Mouse (Mus musculus): Measurements from ENCODE around the gene Rfx1. TPM values are rescaled to one million over a fixed set of nuclear protein-coding genes. Genes with fewer than 3 reads are reported as not detected.
A peak's percentile ranks its signal among the peaks of the same experiment; 100 is the strongest.

Rfx1 gene
- polyA plus RNA-seq, 1 experiment from 2014 or later: 8.8 TPM

DNA sequence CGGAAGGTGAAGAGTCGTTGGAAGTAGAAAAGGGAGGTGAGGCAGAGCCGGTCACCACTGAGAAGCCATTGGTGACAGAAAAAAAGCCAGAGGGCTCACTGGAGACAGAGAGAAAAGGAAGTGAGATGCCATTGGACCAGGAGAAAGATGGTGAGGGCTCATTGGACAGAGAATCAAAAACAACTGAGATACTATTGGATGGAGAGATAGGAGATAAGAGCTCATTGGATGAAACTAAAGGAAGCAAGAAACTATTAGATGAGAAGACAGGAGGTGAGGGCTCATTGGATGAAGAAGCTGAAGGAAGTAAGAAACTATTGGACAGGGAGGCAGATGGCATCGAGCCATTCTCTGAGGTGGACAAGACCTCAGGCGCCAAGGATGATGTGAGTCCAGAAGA, 37.4 kb upstream of the Rfx1 start:
- Histone ChIP-seq H3K36me3 (ENCODE audit: control insufficient read depth, insufficient read depth, low read length) (no peaks in the 10 kb centered on the region), H3K9ac (ENCODE audit: low read length) (no peak overlapping the region), H3K27me3 (ENCODE audit: control insufficient read depth, insufficient read depth, low read depth, low read length) (peaks cover 15% of the 10 kb centered on the region), H3K9me3 (ENCODE audit: control insufficient read depth, low read length) (no peaks in the 10 kb centered on the region), H3K27ac (ENCODE audit: low read length) (no peak overlapping the region), H3K4me3 (ENCODE audit: low read length) (no peak overlapping the region), H3K4me1 (replicated peaks; ENCODE audit: control insufficient read depth, insufficient read depth, low read length) (peaks cover 5% of the 10 kb centered on the region), H3K4me2 (ENCODE audit: low read depth, low read length) (no peak overlapping the region)
- ATAC-seq (ENCODE audit: low read depth): no peak
- WGBS: 83% methylated on average over 5 of the region's 5 CpGs

DNA sequence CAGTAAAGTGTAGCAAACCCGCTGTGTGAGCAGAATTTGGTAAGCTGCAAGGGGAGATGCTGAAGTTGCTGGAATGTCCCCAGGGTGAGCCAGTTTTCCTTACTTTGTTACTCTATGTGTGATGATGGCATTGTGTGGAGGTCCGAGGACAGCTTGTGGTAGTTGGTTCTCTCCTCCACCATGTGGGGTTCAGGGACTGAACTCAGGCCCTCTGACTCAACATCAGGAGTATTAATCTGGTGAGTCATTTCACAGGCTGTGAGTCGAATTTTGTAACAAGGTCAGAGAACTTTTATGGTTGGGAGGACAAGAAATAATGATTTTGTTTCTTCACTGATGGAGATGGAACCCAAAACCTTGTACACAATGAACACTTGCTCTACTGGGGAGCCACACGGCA, 33.9 kb upstream of the Rfx1 start:
- Histone ChIP-seq H3K4me1 (replicated peaks; ENCODE audit: control insufficient read depth, insufficient read depth, low read length) (no peaks in the 10 kb centered on the region), H3K4me2 (ENCODE audit: low read depth, low read length) (no peak overlapping the region), H3K27ac (ENCODE audit: low read length) (no peak overlapping the region), H3K4me3 (ENCODE audit: low read length) (no peak overlapping the region), H3K27me3 (ENCODE audit: control insufficient read depth, insufficient read depth, low read depth, low read length) (no peaks in the 10 kb centered on the region), H3K9ac (ENCODE audit: low read length) (no peak overlapping the region), H3K9me3 (ENCODE audit: control insufficient read depth, low read length) (no peaks in the 10 kb centered on the region), H3K36me3 (ENCODE audit: control insufficient read depth, insufficient read depth, low read length) (no peaks in the 10 kb centered on the region)
- WGBS: 78% methylated on average over 4 of the region's 4 CpGs
- no peak for ATAC-seq (ENCODE audit: low read depth)

DNA sequence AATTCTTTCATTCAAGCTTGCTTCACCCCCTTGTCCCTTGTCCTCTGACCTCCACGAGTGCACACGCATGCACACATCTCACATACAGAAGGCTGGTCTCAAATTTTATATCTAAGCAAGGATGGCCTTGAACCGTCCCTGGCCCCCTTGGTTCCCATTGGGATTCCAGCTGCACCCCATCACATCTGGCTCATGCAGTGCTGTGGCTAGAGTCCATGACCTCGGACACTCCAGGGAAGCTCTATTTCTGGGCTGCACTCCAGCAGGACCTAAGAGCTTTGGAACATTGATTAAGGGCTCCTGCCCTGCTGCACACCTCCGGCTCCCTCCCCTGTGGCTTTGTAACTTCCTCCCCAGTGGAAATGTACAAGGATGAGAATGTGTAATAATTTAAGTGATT, 28.6 kb upstream of the Rfx1 start:
- no peaks in the 10 kb centered on the region for H3K36me3 ChIP-seq (ENCODE audit: control insufficient read depth, insufficient read depth, low read length)
- no peak overlapping the region for H3K4me3 ChIP-seq (ENCODE audit: low read length)
- 66% methylated on average over 5 of the region's 5 CpGs for WGBS
- H3K9me3 ChIP-seq (ENCODE audit: control insufficient read depth, low read length): no peaks in the 10 kb centered on the region
- no peak for ATAC-seq (ENCODE audit: low read depth)
- H3K4me2 ChIP-seq (ENCODE audit: low read depth, low read length): no peak overlapping the region
- H3K27ac ChIP-seq (ENCODE audit: low read length): no peak overlapping the region
- H3K27me3 ChIP-seq (ENCODE audit: control insufficient read depth, insufficient read depth, low read depth, low read length): peaks cover 11% of the 10 kb centered on the region
- H3K9ac ChIP-seq (ENCODE audit: low read length): no peak overlapping the region
- H3K4me1 ChIP-seq (replicated peaks; ENCODE audit: control insufficient read depth, insufficient read depth, low read length): peaks cover 6% of the 10 kb centered on the region

DNA sequence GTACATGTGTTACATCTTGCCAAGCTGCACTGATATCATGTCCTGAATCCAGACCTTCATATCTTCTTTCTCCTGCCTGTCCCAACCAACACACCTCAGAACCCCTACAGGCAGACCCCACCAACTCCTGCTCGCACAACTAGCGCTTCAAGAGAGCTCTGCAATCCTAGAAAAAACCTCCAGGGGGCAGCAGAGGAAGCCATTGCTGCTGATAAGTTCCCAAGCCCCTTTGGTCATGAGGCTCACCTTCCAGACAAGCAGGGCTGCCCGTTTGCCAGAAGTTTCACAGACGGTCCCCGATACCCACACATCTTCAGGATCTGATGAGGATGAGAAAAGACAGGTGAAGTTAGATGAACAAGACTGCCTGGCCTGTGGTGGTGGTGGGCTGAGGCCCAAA, 27.6 kb upstream of the Rfx1 start:
- H3K9me3 ChIP-seq (ENCODE audit: control insufficient read depth, low read length): no peaks in the 10 kb centered on the region

DNA sequence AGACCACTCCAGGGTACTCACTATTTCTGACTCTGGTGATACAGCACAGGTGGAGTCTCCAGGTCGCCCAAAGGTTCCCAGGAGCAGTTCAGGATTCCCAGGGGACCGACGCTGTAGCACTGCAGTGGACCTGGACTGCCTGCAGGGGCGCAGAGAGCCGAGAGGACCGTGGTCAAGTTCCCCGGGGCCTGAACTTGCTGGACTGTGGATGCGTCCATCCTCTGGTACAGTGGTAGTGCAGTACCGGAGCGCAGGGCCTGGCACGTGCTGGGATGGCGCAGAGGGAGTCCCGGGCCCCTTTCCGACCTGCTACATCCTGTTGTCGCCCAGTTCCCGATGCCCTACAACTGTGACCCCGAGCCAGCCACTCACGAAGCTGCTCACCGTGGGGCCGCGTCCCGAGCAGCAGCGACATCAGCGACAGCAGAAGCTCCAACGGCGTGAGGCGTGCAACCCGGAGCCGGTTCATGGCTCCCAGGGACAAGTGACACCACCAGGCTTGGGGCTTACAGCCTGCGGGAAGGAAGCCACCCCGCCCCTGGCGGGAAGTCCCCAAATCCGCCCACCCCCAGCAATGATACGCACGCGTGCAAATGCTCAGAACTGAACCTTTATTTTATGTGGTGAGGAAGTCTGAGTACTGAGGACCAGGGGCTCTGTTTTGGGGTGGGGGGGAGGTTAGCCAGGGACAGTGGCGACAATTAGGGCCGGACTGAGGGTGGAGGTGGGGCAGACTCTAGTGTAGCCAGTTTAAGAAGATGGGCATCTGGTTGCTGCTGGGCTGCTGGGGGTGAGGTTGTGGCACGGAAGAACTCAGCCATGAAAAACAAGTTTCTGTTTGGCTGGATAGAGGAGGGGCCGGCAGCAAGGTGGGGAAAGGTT, 24.3 kb upstream of the Rfx1 start, which contains the start of gene Il27ra:
Il27ra (minus strand) TSS at position 524 of the 882 bp plus-strand sequence.
- H3K27me3 ChIP-seq (ENCODE audit: control insufficient read depth, insufficient read depth, low read depth, low read length): peaks cover 39% of the 10 kb centered on the region
- peak; percentile 74 for ATAC-seq (ENCODE audit: low read depth)

More for the DNA sequence above, 27.6 kb upstream of the Rfx1 start:
- H3K27me3 ChIP-seq (ENCODE audit: control insufficient read depth, insufficient read depth, low read depth, low read length): peaks cover 21% of the 10 kb centered on the region
- peaks cover 6% of the 10 kb centered on the region for H3K4me1 ChIP-seq (replicated peaks; ENCODE audit: control insufficient read depth, insufficient read depth, low read length)
- peak; percentile 13; the same call in 1 of the 2 replicates for ATAC-seq (ENCODE audit: low read depth)
- H3K36me3 ChIP-seq (ENCODE audit: control insufficient read depth, insufficient read depth, low read length): no peaks in the 10 kb centered on the region
- no peak overlapping the region for H3K9ac ChIP-seq (ENCODE audit: low read length)
- H3K27ac ChIP-seq (ENCODE audit: low read length): no peak overlapping the region
- 2% methylated on average over 5 of the region's 5 CpGs for WGBS
- H3K4me3 ChIP-seq (ENCODE audit: low read length): no peak overlapping the region
- H3K4me2 ChIP-seq (ENCODE audit: low read depth, low read length): no peak overlapping the region

GRCm38 (mm10) chr8:84042948-84043342, 23.7 kb upstream of the Rfx1 start:
- Histone ChIP-seq H3K4me2 (ENCODE audit: low read depth, low read length) (peak overlapping the region; percentile 83), H3K27me3 (ENCODE audit: control insufficient read depth, insufficient read depth, low read depth, low read length) (peaks cover 39% of the 10 kb centered on the region), H3K4me3 (ENCODE audit: low read length) (peak overlapping the region; percentile 48; the same call in 1 of the 2 replicates), H3K27ac (ENCODE audit: low read length) (no peak overlapping the region), H3K9me3 (ENCODE audit: control insufficient read depth, low read length) (no peaks in the 10 kb centered on the region), H3K4me1 (replicated peaks; ENCODE audit: control insufficient read depth, insufficient read depth, low read length) (peaks cover 6% of the 10 kb centered on the region), H3K9ac (ENCODE audit: low read length) (no peak overlapping the region), H3K36me3 (ENCODE audit: control insufficient read depth, insufficient read depth, low read length) (no peaks in the 10 kb centered on the region)
- ATAC-seq (ENCODE audit: low read depth): peak; percentile 63
- WGBS: 30% methylated on average over 12 of the region's 12 CpGs

More for the DNA sequence above, 24.3 kb upstream of the Rfx1 start, which contains the start of gene Il27ra:
- no peaks in the 10 kb centered on the region for H3K36me3 ChIP-seq (ENCODE audit: control insufficient read depth, insufficient read depth, low read length)
- no peaks in the 10 kb centered on the region for H3K9me3 ChIP-seq (ENCODE audit: control insufficient read depth, low read length)
- H3K27ac ChIP-seq (ENCODE audit: low read length): no peak within 1 kb of the TSS
- peak within 1 kb of the TSS; percentile 61 for H3K9ac ChIP-seq (ENCODE audit: low read length)
- WGBS: 3% methylated on average over 40 of the region's 40 CpGs
- H3K4me2 ChIP-seq (ENCODE audit: low read depth, low read length): peak within 1 kb of the TSS; percentile 83
- H3K4me1 ChIP-seq (replicated peaks; ENCODE audit: control insufficient read depth, insufficient read depth, low read length): peaks cover 6% of the 10 kb centered on the region
- H3K4me3 ChIP-seq (ENCODE audit: low read length): peak within 1 kb of the TSS; percentile 48

- no peaks in the 10 kb centered on the region for H3K36me3 ChIP-seq (ENCODE audit: control insufficient read depth, insufficient read depth, low read length)
- peaks cover 6% of the 10 kb centered on the region for H3K4me1 ChIP-seq (replicated peaks; ENCODE audit: control insufficient read depth, insufficient read depth, low read length)
- 11% methylated on average over 7 of the region's 7 CpGs for WGBS
- H3K9me3 ChIP-seq (ENCODE audit: control insufficient read depth, low read length): no peaks in the 10 kb centered on the region
- H3K27ac ChIP-seq (ENCODE audit: low read length): no peak overlapping the region
- H3K4me2 ChIP-seq (ENCODE audit: low read depth, low read length): no peak overlapping the region
- peaks cover 39% of the 10 kb centered on the region for H3K27me3 ChIP-seq (ENCODE audit: control insufficient read depth, insufficient read depth, low read depth, low read length)
- H3K9ac ChIP-seq (ENCODE audit: low read length): no peak overlapping the region
- H3K4me3 ChIP-seq (ENCODE audit: low read length): no peak overlapping the region
- ATAC-seq (ENCODE audit: low read depth): no peak
Observed at GRCm38 (mm10) chr8:84044103-84044502, 22.5 kb upstream of the Rfx1 start.

DNA sequence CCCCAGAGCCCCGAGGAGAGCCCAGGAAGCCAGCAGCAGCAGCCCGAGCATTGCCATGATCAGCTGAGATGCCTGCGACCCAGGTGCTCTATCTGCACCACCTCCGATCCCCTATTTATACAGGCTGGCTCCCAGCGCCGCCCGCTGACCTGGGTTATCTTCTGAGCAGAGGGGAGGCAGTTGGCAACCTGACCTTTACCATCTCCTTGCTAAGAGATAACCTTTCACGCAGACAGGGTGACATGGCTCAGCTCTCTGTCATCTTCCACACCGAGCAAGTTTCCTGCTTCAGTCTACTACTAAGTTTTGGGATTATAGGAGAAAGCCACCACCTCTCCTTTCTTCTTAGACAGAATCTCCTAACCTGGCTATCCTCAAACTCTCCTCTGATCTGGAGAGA, 21.7 kb upstream of the Rfx1 start, which contains the start of gene Rln3:
Rln3 (minus strand) TSS at position 101 of the 400 bp plus-strand sequence.
- Histone ChIP-seq H3K27me3 (ENCODE audit: control insufficient read depth, insufficient read depth, low read depth, low read length) (peaks cover 39% of the 10 kb centered on the region), H3K36me3 (ENCODE audit: control insufficient read depth, insufficient read depth, low read length) (no peaks in the 10 kb centered on the region), H3K9ac (ENCODE audit: low read length) (no peak within 1 kb of the TSS), H3K9me3 (ENCODE audit: control insufficient read depth, low read length) (no peaks in the 10 kb centered on the region), H3K27ac (ENCODE audit: low read length) (no peak within 1 kb of the TSS), H3K4me3 (ENCODE audit: low read length) (no peak within 1 kb of the TSS), H3K4me2 (ENCODE audit: low read depth, low read length) (0 out of 2 replicates have a peak within 1 kb of the TSS, but pooled peaks have one; percentile 9), H3K4me1 (replicated peaks; ENCODE audit: control insufficient read depth, insufficient read depth, low read length) (peaks cover 6% of the 10 kb centered on the region)
- no peak for ATAC-seq (ENCODE audit: low read depth)
- 4% methylated on average over 9 of the region's 9 CpGs for WGBS

- Histone ChIP-seq H3K4me2 (ENCODE audit: low read depth, low read length) (no peak overlapping the region), H3K9me3 (ENCODE audit: control insufficient read depth, low read length) (no peaks in the 10 kb centered on the region), H3K4me1 (replicated peaks; ENCODE audit: control insufficient read depth, insufficient read depth, low read length) (peaks cover 6% of the 10 kb centered on the region), H3K27me3 (ENCODE audit: control insufficient read depth, insufficient read depth, low read depth, low read length) (peaks cover 35% of the 10 kb centered on the region), H3K4me3 (ENCODE audit: low read length) (no peak overlapping the region), H3K27ac (ENCODE audit: low read length) (no peak overlapping the region), H3K36me3 (ENCODE audit: control insufficient read depth, insufficient read depth, low read length) (no peaks in the 10 kb centered on the region), H3K9ac (ENCODE audit: low read length) (no peak overlapping the region)
- 76% methylated on average over 3 of the region's 3 CpGs for WGBS
- no peak for ATAC-seq (ENCODE audit: low read depth)
Observed at GRCm38 (mm10) chr8:84046505-84046904, 20.1 kb upstream of the Rfx1 start.
